Mouse (Mus musculus) brain, embryonic 14.5 days (tissue): ENCODE measurements at regions not wholly inside any gene's neighbourhood (a gene's known extent, or its start where the extent isn't known, plus 50 kb on each side); places are given as distances from the start of the nearest gene placed in this dataset.

ENCODE experiments used
- CTCF ChIP-seq: fragments of 200-500 bp; IDR thresholded peaks from 2 replicates; pipeline ENCODE4 v1.5.1; 2012; ENCODE audit warnings: inconsistent platforms, mild to moderate bottlenecking, moderate library complexity, borderline replicate concordance; ENCODE audit not compliant: insufficient read depth, insufficient read length; ENCODE audit errors: extremely low read depth
- POLR2A ChIP-seq: fragments of 200-500 bp; IDR thresholded peaks from 2 replicates; pipeline ENCODE4 v1.6.1; 2012; ENCODE audit warnings: mild to moderate bottlenecking, inconsistent platforms, borderline replicate concordance; ENCODE audit not compliant: poor library complexity, insufficient read depth, insufficient read length, severe bottlenecking; ENCODE audit errors: extremely low read depth

DNA sequence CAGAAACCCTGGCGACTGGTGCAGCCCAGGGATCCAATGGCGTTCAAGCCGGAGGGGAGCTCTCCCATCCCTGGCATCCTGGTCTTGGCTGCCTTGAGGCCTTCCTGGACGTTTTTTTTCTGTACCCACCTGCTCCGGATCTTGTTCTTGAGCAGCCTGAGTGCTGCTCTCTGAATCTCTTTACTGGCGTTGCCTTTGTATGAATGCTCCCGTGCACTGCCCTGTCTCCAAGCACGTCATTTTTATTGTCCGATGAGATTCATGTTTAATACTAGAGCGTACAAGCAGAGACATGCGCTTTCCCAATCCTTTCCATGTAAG is 58.7 kb upstream of the Ifne start:
- TF ChIP-seq CTCF (no peak), POLR2A (no peak)
